Mouse (Mus musculus) hindbrain, embryonic 13.5 days (tissue): Measurements from ENCODE around the gene Cacnb4. TPM values are rescaled to one million over a fixed set of nuclear protein-coding genes. Genes with fewer than 3 reads are reported as not detected.

Experiments
- ATAC-seq: fragments of 200-750 bp; cut with Nextera tagmentation; 2 replicates; pipeline ENCODE4 v1.8.0; 2017; ENCODE audit warnings: moderate TSS enrichment; ENCODE audit not compliant: low FRiP score
- H3K27ac ChIP-seq: fragments of 300-500 bp; sonication (generic); 2 replicates; pipeline ENCODE4 v1.5.1; 2015; ENCODE audit warnings: inconsistent platforms, mild to moderate bottlenecking, moderate library complexity
- H3K27me3 ChIP-seq: fragments of 300-500 bp; sonication (generic); 2 replicates; pipeline ENCODE4 v1.6.1; 2015; ENCODE audit warnings: mild to moderate bottlenecking, inconsistent platforms
- H3K36me3 ChIP-seq: fragments of 300-500 bp; sonication (generic); 2 replicates; pipeline ENCODE4 v1.6.1; 2015; ENCODE audit warnings: mild to moderate bottlenecking, inconsistent platforms
- H3K4me1 ChIP-seq: fragments of 300-500 bp; sonication (generic); replicated peaks from 2 replicates; pipeline ENCODE4 v1.6.1; 2015; ENCODE audit warnings: inconsistent platforms
- H3K4me2 ChIP-seq: fragments of 300-500 bp; sonication (generic); 2 replicates; pipeline ENCODE4 v1.6.1; 2015; ENCODE audit warnings: inconsistent platforms, mild to moderate bottlenecking, moderate library complexity
- H3K4me3 ChIP-seq: fragments of 300-500 bp; sonication (generic); 2 replicates; pipeline ENCODE4 v1.5.1; 2015; ENCODE audit warnings: mild to moderate bottlenecking, inconsistent platforms
- H3K9ac ChIP-seq: fragments of 300-500 bp; sonication (generic); 2 replicates; pipeline ENCODE4 v1.6.1; 2015; ENCODE audit warnings: mild to moderate bottlenecking, inconsistent platforms
- H3K9me3 ChIP-seq: fragments of 300-500 bp; sonication (generic); 2 replicates; pipeline ENCODE4 v1.6.1; 2016; ENCODE audit warnings: inconsistent platforms
- WGBS: fragments of 180-500 bp; shearing (Covaris S2); methylation state at CpG from one replicate; pipeline ENCODE4 v1.1.7; 2015; 5-methylcytosine and 5-hydroxymethylcytosine counted together
- polyA plus RNA-seq: library from polyadenylated mRNA; unstranded; fragments of >200 nt; fragmentation: Nextera tagmentation; extraction: Ambion mirVana; gene quantifications from 2 replicates; pipeline ENCODE4 v1.2.1, GENCODE M21; 2015

The Cacnb4 gene
- polyA plus RNA-seq, 1 experiment from 2014 or later, result 13.3 TPM

- H3K9me3 ChIP-seq, result no peaks in the 10 kb centered on the region
- H3K9ac ChIP-seq, result no peak overlapping the region
- H3K27me3 ChIP-seq, result no peaks in the 10 kb centered on the region
- no peak overlapping the region for H3K4me2 ChIP-seq
- H3K27ac ChIP-seq, result no peak overlapping the region
- no peaks in the 10 kb centered on the region for H3K4me1 ChIP-seq
- ATAC-seq, result no peak
- no peak overlapping the region for H3K4me3 ChIP-seq
- WGBS, result 77% methylated on average over 13 of the region's 13 CpGs
- no peaks in the 10 kb centered on the region for H3K36me3 ChIP-seq
These were observed 105.2 kb downstream of the Cacnb4 start for GRCm38 (mm10) chr2:52571339-52571968.

GRCm38 (mm10) chr2:52570781-52571180 is 105.8 kb downstream of the Cacnb4 start:
- ATAC-seq, result no peak
- 86% methylated on average over 5 of the region's 5 CpGs for WGBS
- H3K9ac ChIP-seq, result no peak overlapping the region

GRCm38 (mm10) chr2:52570171-52570570 is 106.5 kb downstream of the Cacnb4 start:
- no peaks in the 10 kb centered on the region for H3K27me3 ChIP-seq
- 90% methylated on average over 11 of the region's 11 CpGs for WGBS
- no peak overlapping the region for H3K9ac ChIP-seq
- H3K27ac ChIP-seq, result no peak overlapping the region
- ATAC-seq, result no peak
- H3K4me1 ChIP-seq, result no peaks in the 10 kb centered on the region
- no peak overlapping the region for H3K4me3 ChIP-seq
- H3K9me3 ChIP-seq, result no peaks in the 10 kb centered on the region
- H3K36me3 ChIP-seq, result no peaks in the 10 kb centered on the region
- no peak overlapping the region for H3K4me2 ChIP-seq

More at GRCm38 (mm10) chr2:52570781-52571180, 105.8 kb downstream of the Cacnb4 start:
- no peaks in the 10 kb centered on the region for H3K36me3 ChIP-seq
- H3K4me1 ChIP-seq, result no peaks in the 10 kb centered on the region
- H3K4me2 ChIP-seq, result no peak overlapping the region
- H3K9me3 ChIP-seq, result no peaks in the 10 kb centered on the region
- H3K4me3 ChIP-seq, result no peak overlapping the region
- H3K27me3 ChIP-seq, result no peaks in the 10 kb centered on the region
- H3K27ac ChIP-seq, result no peak overlapping the region

DNA sequence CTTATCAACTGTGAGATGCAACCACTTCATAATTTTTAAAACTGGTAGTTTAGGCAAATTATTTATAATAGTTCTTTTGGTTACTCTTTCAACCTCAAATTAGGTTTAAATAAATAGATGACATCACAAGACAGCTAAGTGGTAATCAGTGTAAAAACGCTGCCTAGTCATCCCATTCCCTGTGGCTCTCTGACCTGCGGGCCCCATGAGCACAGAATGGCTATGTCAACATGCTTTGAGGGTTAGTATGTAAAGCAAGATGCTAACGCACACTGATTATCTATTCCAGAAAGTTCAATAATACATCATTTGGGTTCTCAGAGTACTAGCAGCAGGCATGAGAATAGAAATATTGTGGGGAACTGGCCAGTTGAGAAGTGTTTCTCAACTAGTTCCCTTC is 108.5 kb downstream of the Cacnb4 start:
- Histone ChIP-seq H3K9ac (no peak overlapping the region), H3K4me3 (no peak overlapping the region), H3K36me3 (no peaks in the 10 kb centered on the region), H3K27ac (no peak overlapping the region), H3K4me2 (no peak overlapping the region), H3K4me1 (no peaks in the 10 kb centered on the region), H3K27me3 (no peaks in the 10 kb centered on the region), H3K9me3 (no peaks in the 10 kb centered on the region)
- WGBS, result 81% methylated on average over 3 of the region's 3 CpGs
- ATAC-seq, result no peak

- no peaks in the 10 kb centered on the region for H3K9me3 ChIP-seq
- H3K4me1 ChIP-seq, result no peaks in the 10 kb centered on the region
- no peak overlapping the region for H3K9ac ChIP-seq
- H3K27me3 ChIP-seq, result no peaks in the 10 kb centered on the region
- H3K27ac ChIP-seq, result no peak overlapping the region
- ATAC-seq, result no peak
- 75% methylated on average over 3 of the region's 3 CpGs for WGBS
- no peak overlapping the region for H3K4me3 ChIP-seq
- H3K36me3 ChIP-seq, result no peaks in the 10 kb centered on the region
- H3K4me2 ChIP-seq, result no peak overlapping the region
These were observed 109.2 kb downstream of the Cacnb4 start for GRCm38 (mm10) chr2:52567421-52567820.

- WGBS, result 93% methylated on average over 5 of the region's 5 CpGs
- H3K27me3 ChIP-seq, result no peaks in the 10 kb centered on the region
- no peak overlapping the region for H3K4me3 ChIP-seq
- no peak overlapping the region for H3K9ac ChIP-seq
- H3K4me2 ChIP-seq, result no peak overlapping the region
- no peak for ATAC-seq
- H3K27ac ChIP-seq, result no peak overlapping the region
- H3K4me1 ChIP-seq, result peaks cover 4% of the 10 kb centered on the region; the same call in 1 of the 2 replicates
- H3K36me3 ChIP-seq, result no peaks in the 10 kb centered on the region
- no peaks in the 10 kb centered on the region for H3K9me3 ChIP-seq
These were observed 113.4 kb downstream of the Cacnb4 start for GRCm38 (mm10) chr2:52563277-52563676.

GRCm38 (mm10) chr2:52562356-52562755 is 114.3 kb downstream of the Cacnb4 start:
- Histone ChIP-seq H3K9ac (no peak overlapping the region), H3K4me1 (peaks cover 4% of the 10 kb centered on the region; the same call in 1 of the 2 replicates), H3K27ac (no peak overlapping the region), H3K27me3 (no peaks in the 10 kb centered on the region), H3K4me2 (no peak overlapping the region), H3K36me3 (no peaks in the 10 kb centered on the region), H3K9me3 (no peaks in the 10 kb centered on the region), H3K4me3 (no peak overlapping the region)
- WGBS, result 89% methylated on average over 3 of the region's 3 CpGs
- no peak for ATAC-seq

DNA sequence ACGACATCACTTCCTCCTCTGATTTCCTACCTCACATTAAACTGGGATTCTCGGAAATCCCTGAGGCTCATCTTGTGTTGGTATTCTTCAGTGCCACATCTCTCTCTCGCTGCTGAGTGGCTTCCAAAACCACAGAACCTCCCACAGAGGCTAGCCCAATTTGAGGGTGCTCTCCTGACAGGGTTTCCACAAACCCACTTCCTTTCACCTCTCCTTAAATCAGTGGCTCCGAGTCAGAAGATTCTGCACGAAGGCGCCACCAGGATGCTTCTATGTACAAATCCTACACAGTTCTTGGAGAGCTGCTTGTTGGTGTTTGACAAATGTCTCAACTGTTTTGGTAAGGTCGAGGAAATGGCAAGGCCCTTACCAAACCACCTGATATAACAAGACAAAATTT is 115.5 kb downstream of the Cacnb4 start:
- Histone ChIP-seq H3K4me3 (no peak overlapping the region), H3K4me2 (no peak overlapping the region), H3K27me3 (no peaks in the 10 kb centered on the region), H3K27ac (no peak overlapping the region), H3K36me3 (no peaks in the 10 kb centered on the region), H3K9me3 (no peaks in the 10 kb centered on the region), H3K4me1 (peaks cover 16% of the 10 kb centered on the region), H3K9ac (no peak overlapping the region)
- 90% methylated on average over 7 of the region's 7 CpGs for WGBS
- ATAC-seq, result no peak

DNA sequence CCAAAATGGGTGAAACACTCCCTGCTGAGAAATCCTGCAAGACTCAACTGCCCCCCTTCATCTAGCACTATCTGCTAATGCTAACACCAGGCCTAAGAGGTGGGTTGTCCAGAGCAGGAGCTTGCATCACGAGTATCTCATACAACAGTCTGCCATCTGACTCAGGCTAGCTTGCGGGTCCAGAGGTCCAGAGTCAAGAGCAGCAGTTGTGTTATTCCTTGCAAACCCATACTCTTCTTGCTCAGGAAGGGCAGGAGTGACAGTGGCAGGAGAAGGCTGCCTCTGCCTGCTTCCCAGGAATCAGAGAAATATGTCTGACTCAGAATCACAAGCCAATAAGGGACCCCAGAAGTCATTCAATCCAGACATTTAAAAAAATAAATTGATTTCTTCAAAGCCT is 116.4 kb downstream of the Cacnb4 start:
- H3K4me2 ChIP-seq, result no peak overlapping the region
- H3K4me1 ChIP-seq, result peaks cover 25% of the 10 kb centered on the region
- no peak overlapping the region for H3K4me3 ChIP-seq
- no peak overlapping the region for H3K27ac ChIP-seq
- H3K9me3 ChIP-seq, result no peaks in the 10 kb centered on the region
- ATAC-seq, result no peak
- H3K9ac ChIP-seq, result no peak overlapping the region
- H3K36me3 ChIP-seq, result no peaks in the 10 kb centered on the region
- no peaks in the 10 kb centered on the region for H3K27me3 ChIP-seq
- whole genome bisulfite sequencing, result 81% methylated on average over 2 of the region's 2 CpGs

DNA sequence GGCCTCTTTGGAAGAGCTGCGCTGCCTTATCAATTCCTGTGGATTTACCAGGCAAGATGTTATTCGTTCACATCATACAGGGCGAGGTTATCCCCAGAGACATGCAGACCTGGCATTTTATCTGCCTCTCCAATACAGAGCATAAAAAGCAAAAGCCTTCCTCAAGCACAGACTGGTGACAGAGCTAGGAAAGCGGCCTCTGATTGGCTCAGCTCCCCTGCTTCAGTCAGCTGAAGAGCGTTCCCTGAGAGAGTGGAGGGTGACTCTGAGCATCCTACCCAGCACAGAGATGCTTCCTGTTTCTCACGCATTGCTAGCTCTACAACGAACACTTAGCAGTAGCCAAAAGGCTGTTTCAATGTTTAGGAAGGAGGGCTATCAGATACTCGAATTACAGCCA is 118.2 kb downstream of the Cacnb4 start:
- ATAC-seq, result peak; percentile 98
- Histone ChIP-seq H3K27me3 (no peaks in the 10 kb centered on the region), H3K36me3 (peaks cover 6% of the 10 kb centered on the region), H3K9ac (peak overlapping the region; percentile 73), H3K27ac (peak overlapping the region; percentile 91), H3K4me3 (peak overlapping the region; percentile 57), H3K4me1 (peaks cover 32% of the 10 kb centered on the region), H3K9me3 (no peaks in the 10 kb centered on the region), H3K4me2 (peak overlapping the region; percentile 72)
- WGBS, result 26% methylated on average over 8 of the region's 8 CpGs

GRCm38 (mm10) chr2:52557503-52558275 is 118.9 kb downstream of the Cacnb4 start:
- ATAC-seq, result peak; percentile 91
- H3K4me2 ChIP-seq, result peak overlapping the region; percentile 72
- peak overlapping the region; percentile 91 for H3K27ac ChIP-seq
- peaks cover 11% of the 10 kb centered on the region for H3K36me3 ChIP-seq
- WGBS, result 25% methylated on average over 12 of the region's 12 CpGs
- H3K9ac ChIP-seq, result peak overlapping the region; percentile 73
- H3K4me1 ChIP-seq, result peaks cover 32% of the 10 kb centered on the region
- peak overlapping the region; percentile 57 for H3K4me3 ChIP-seq
- no peaks in the 10 kb centered on the region for H3K9me3 ChIP-seq
- H3K27me3 ChIP-seq, result no peaks in the 10 kb centered on the region

- 64% methylated on average over 4 of the region's 4 CpGs for WGBS
- peak overlapping the region; percentile 57 for H3K4me3 ChIP-seq
- H3K36me3 ChIP-seq, result peaks cover 11% of the 10 kb centered on the region
- H3K9me3 ChIP-seq, result no peaks in the 10 kb centered on the region
- H3K27me3 ChIP-seq, result no peaks in the 10 kb centered on the region
- peak overlapping the region; percentile 73 for H3K9ac ChIP-seq
- ATAC-seq, result no peak
- peak overlapping the region; percentile 72 for H3K4me2 ChIP-seq
- peak overlapping the region; percentile 91; the same call in 1 of the 2 replicates for H3K27ac ChIP-seq
- H3K4me1 ChIP-seq, result peaks cover 32% of the 10 kb centered on the region
These were observed 119.7 kb downstream of the Cacnb4 start for GRCm38 (mm10) chr2:52556961-52557326.
